Mouse (Mus musculus): ENCODE results near the gene Vrk1.

Vrk1 gene

DNA sequence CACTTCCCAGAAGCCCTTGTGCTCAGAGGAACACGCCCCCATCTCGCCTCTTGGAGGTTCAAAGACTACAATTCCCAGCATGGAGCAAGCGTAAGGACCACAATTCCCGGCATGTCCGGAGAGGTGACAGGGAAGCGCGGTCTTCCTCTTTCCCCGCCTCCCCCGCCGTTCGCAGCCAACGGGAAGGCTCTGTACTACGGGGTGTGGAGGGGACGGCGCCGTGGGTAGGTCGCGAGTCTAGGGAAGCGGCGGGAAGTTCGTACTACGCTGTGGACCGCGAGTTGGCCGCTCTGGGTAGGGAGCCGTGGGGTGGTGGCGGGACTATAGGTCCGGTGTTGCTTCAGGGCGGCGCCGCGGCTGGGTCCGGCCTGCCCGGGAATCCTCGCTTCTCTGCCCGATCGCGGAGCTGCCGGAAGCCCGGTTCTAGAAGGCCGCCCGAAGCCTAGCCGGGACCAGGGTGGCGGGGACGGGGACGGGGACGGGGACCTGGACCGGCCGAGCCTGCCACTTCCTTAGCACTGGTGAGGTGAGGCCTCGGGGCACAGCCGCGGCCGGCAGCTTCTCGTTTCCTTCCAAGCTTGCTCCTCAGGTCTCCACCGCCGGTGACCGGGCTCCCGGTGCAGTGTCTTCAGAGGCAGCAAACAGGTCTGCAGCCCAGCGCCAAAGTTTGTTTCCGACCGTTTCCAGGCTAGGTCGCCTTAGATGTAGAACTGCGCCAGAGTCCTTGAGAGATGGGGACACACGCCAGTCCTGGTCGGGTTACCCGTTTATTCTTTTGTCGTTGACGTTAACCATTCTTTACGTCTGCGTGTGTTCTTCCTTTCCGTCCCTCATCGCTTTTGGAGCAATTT lies at the start of gene Vrk1:
TSS of gene Vrk1 (plus strand) at position 164 of the 851 bp plus-strand sequence.
- peak; percentile 95 to 97 for DNase-seq

DNA sequence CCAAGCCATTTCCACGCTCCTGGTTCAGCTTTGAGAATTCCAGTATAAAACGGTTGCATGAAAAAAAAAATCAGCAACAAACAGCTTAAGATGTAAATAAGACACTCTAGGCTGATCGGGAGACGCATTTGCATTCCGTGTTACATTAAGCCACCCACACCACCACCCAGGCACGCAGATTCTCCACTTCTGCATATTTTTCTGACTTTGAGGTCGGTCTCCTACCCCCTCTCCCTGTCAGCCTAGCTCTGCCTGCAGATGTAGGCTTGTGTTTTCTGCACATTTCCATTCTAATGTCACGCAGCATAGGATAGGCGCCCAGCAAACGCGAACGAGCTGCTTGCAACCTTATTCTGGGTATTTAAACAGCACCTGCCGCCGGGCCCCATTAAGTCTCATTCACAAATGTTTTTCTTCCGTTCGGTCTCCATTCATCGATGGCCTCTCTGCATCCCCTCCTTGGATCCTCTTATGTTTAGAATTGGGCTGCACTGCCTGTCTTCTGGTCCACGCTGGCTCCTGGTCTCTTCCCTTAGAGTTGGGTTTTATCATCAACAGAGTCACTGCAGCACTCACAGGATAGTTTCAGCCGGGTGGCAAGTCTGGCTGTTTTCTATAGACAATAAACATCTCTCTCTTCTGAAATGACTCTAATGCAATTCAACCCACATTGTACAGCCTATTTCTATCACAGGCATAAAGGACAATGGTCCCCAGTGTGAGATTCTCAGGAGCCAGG lies 49.3 kb upstream of the Vrk1 start:
- DNase-seq, result no peak

DNA sequence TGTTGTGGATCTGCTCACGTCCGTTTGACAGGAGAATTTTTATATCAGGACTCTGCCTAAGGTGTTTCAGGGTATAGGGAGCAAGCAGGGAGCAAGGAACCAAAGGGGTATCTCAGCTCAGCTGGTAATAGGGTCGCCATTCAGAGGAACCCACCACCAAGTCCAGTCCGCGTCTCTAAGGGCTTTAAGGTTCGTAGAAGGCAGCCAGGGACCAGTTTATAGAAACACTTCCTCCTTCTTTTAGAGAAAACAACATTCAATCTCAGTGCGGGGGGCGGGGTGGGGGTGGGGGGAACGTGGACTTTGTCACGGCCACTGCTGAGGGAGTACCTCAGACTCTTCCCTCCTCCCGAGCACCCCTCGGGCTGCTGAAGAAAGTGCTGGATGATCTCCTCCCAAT lies 48.4 kb upstream of the Vrk1 start:
- DNase-seq, result no peak

DNA sequence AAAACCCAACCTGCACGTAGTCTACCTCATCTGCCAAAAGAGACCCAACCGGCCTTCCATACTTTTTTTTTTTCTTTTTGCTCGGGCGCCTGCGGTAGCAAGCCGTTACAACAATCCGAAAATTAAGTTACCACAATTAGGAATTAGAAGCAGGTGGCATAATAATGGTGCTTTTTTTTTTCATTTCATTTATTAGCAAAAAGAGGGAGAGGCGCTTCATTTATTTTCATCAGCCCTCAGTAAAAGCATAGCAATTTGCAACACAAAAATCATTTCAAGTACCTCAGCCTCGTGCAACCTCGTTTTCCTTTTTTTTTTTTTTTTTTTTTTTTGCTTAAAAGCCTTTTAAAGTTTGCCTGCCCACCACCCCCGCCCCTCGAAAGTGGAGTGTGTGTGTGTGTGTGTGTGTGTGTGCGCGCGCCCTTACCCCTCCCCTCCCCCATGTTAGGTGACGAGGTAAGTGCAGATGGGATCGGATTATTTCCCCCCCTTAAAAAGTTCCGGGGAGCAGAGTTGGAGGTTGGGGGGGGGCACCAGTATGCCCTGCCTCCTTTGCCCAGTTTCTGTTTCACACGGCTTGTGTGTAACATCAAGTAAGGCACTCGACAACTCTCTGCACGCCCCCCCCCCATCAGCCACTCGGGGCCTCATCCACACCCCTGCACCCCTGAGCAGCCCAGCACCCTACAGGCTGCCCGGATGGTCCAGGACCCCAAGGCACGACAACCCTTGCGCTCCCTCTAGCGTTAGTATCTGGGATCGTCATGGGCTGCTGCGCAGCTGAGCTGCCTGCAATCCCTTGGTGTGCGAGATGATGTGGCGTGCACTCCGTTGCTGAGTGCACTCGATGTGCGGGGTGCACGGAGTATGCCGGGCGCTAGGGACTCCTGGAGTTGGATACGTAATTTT lies 47.7 kb upstream of the Vrk1 start:
- peak; percentile 85 to 91 for DNase-seq

DNA sequence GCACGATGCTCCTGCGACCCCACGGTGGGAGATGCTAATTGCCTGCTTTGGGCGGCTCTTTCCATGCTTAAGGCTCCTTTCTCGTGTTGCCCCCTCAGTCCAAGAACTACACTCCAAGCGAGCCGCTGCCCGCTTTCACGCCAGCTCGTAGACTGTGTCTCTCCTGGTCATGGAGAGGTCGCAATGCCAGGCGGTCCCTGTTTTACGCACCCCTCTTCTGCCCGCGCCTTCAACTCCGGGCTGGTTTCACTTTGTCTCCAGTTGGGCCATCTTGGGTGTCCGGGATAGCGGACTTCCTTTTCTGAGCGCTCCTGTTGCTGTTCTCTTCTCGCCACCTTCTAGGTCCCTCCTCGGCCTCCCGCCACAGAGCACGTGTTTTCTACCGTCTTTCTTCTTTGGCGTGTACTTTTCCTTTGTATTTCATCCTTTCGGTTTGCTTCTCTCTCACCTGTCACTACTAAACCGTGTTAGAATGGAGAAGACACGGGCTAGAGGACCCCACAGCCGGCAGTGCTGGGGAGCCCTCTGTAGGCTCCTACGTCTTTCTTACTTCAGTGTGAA lies 46.9 kb upstream of the Vrk1 start:
- DNase-seq, result peak in 1 of 2 experiments; percentile 26

DNA sequence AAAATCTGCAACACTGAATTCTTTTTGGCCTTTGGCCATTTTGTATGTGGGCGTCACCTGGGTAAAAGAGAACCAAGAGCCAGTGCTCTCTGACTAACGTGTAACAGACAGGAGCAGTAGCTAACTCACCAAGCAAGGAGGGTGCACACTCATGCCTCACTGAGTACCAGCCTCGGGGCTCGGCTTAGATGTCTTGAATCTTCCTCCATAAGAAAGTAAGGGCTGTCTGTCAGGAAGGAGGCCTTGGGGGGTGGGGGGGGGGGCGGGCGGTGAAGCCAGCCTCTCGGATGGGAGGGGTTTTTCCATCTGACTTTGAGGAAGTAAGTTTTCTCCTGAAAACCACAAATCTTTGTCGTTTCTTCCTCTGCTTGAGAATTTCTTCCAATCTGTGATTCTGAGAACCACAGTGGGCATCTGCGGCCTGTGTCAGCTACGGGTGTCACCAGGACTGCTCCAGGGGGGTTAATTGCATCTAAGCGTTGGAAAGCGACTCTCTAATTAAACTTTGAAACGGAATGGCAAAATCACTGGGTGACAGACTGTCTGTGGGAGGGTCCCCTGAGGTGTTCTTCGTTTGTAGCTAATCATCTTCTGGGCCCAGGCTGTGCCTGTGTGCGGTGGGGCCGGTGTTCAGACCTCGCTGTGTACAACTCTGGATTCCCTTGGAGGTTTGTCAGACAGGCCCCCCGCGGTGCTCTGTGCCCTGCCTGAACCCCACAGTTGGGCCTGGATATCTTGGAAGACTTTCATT lies 43.0 kb upstream of the Vrk1 start:
- no peak for DNase-seq

DNA sequence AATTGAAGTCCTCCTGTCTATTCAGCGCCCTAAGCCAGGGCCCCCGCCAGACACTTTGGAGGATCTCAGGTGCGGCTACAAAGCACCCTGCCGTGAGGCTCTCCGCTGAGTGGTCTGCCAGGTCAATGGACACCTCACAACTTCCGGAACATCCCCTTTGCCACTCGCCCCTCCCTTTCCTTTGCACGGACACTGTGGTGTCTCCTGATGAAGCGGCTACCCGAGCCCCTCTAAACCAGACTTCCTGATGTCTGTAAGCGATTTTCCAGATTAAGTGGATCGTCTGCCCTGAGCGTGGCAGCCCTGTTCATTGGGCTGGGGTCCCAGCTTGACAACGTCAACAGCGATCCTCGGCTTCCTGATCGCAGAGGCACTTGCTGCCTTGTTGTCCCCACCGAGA lies 42.2 kb upstream of the Vrk1 start:
- no peak for DNase-seq

DNA sequence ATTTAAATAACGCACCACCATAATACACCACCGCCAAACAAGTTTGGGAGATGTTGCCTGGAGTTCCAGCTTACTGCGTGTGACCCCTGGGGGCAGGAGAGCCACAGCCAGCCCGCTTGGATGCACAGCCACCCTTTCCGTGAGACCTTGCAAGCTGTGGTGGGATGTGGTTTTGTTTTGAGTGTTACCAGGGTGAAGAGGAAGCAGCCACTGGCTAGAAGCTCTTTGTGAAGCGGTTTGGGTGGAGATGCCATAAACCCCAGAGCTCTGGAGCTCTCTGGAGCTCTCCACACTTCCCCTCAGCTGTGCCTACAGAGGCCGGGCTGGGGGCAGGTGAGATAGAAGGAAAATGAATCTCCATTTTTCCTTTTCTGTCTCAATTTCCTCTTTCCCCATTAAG lies 38.8 kb upstream of the Vrk1 start:
- DNase-seq, result no peak

DNA sequence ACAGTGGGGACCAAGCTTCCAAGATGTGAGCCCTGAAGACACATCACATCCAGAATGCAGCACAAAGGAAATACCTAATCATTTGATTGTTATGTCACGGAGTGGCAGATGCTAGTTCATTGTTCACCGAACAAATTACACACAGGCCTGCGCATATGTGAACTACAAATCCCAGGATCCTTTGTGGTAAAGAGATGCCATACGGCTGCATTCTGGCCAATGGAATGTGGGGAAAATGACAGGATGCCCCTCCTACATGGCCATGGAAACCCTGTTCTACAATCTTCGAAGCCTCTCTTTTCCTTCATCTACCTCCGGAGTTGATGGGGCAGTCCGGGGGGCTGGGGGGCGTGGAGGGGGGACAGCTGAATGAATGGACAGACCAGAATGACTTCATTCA lies 37.4 kb upstream of the Vrk1 start:
- DNase-seq, result no peak

DNA sequence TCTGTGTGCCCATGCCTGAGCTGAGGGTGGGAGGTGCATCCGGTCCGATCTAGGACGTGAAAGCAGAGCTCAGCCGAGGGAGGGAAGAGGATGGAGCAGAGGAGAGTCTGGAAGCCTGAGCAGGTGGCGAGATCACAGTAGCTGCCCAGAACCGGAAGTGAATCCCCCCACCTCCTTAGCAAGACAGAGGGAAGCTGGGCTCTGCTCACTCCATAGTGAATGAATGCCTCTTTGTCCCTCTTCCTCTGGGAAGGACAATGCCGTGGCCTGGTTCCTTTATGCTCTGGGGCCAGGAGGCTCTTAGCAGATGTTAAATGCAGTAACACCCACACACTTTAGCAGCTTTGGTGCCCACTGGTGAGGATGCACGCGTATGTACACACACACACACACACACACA lies 36.3 kb upstream of the Vrk1 start:
- no peak for DNase-seq

DNA sequence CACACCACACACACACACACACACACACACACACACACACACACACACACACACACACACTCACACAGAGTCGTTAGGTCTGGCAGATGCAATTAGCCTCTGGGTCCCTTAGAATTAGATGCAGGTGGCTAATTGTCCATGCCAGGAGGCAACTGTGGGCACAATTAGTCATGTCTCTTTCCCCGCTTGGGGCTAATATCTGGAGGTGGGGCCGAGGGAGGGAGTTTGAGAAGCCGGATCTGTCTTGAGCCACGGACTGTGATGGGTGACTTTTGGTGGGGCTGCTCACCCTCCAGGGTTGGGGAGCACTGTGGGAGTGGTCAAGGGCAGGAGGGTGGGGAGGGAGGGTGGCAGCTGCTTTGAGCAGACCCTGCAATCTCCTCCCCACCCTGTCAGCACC lies 35.9 kb upstream of the Vrk1 start:
- no peak for DNase-seq

DNA sequence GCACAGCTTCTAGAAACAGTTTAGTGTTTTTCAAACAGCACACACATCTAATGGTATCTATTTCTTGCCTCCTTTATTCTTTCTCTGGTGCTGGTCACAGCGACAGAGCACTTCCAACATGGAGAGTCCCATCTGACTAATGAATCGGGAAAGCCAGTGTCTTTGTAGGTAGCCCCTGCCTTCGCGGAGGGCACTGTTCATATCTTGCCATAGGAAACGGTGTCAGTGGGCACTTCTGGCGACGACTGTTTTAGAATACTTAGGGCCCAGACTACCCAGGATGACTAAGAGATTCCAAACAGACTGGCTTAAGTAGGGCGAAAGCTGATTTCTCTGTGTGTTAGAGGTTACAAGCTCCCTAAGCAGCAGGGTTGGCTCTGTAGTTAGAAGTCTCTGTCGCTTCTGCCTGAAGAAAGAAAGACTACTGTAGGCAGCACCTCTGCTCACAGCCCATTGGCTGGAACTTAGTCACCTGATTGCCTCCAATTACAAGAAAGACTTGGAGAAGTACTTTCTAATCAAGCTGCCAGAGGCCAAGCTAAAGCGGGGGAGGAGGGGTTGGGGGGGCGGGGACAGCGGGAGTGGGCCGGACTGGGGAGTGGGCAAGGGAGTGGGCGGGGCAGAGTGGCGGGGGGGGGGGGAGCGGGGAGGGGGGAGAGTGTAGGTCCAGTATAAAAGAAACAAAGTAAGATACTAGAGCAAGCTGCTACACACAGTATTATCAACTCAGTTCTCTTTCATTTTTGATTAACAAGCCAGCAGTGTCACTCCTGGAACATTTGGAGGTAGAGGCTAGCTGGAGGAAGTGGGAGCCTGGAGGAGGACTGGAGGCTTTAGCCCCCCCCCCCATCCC lies 28.7 kb upstream of the Vrk1 start:
- no peak for DNase-seq

DNA sequence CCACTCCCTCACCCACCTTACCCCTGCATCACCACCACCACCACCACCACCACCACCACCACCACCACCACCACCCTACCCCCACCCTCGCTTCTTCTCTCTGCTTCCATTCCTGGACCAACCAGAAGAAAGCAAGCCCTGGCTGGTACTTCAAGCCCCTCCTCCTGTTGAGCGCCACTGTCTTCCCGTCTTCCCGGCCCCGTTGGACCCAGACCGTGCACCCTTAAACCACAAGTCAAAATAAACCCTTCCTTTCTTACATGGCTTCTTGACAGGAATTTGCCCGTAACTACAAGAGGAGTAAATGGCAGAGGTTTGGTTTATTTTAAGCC lies 28.1 kb upstream of the Vrk1 start:
- DNase-seq, result no peak

DNA sequence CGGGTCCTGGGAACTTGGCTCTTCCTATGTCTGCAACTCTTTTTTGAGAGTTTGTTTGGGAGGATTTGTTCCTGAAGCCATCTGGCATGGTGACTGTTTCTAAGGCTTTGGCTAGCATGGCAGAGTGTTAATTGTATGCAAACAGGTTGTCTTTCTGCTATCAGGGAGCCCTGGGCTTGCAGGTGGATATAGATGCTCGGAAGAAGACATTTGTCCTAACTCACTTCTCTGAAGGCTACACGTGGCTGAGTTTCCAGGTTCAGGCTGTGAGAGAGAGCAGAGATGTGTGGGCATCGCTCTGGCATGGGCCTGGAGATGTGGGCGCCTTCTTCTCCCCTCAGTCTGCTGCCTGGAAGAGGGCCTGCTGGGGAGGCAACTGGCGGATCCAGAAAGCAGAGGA lies 27.4 kb upstream of the Vrk1 start:
- DNase-seq, result no peak

DNA sequence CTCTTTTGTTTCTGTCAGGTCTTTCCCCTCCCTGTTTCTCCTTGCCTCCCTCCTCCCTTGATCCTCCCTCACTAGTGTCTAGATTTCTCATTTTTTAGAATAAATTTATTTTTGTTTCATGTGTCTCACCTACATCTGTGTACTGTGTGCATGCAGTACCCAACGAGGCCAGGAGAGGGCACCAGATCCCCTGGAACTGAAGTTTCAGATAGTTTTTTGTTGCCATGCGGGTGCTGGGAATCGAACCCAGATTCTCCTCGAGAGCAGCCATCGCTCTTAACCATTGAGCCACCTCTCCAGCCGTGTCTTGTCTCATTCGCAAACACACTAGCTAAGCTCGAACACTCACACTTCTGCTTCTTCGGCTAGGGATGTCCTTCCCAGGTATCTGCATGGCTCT lies 26.5 kb upstream of the Vrk1 start:
- no peak for DNase-seq

DNA sequence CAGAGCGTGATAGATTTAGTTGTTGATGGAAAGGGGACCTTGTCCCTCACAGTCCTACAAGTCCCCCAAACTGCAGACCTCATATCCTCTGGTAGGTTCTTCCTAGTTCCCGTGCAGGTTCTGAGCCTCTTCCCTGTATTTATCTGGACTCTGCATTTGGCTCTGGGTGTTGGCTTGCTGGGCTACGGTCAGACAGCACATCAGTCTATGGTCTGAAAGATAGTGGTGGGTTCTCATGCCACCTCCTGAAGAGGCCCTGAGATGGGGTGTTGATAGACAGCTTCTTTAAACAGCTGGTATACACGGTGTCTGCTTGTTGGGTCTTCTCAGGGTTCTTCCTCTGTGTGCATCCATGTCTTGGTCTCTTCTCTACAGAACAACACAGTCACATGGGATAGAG lies 21.6 kb upstream of the Vrk1 start:
- DNase-seq, result no peak

DNA sequence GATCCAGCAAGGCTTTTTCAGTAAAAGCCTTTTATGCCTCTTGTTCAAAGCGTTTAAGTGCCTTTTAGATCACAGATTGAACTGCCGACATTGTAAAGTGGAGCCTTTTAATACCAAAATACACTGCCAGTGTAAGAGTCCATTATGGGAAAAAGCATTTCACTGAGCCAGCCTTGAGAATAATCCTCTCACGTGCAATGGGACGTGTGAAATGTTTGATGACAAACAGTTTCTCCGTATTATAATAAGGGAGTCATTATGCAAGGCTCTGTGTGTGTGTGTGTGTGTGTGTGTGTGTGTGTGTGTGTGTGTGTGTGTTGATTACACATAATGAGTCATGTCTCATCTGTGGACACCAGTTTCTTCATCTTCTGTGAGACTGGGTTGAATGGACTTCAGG lies 17.3 kb upstream of the Vrk1 start:
- no peak for DNase-seq

DNA sequence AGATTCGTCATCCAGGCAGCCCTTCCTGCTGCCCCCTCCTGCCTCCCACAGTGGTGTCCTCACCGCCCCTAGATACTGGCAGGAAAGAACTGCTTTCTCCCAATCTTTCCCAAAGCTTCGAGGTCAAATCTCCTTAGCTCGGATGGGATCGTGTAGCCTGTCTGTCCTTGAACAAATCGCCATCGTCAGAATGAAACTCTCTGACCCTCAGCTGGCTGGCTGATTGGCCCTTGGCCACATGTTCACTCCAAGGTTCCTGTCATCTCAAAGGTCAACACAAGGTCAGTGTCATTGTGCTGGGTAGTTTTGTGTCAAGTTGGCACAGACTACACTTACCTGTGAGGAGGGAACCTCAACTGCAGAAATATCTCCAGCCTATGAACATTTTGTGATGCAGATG lies 16.7 kb upstream of the Vrk1 start:
- DNase-seq, result no peak

DNA sequence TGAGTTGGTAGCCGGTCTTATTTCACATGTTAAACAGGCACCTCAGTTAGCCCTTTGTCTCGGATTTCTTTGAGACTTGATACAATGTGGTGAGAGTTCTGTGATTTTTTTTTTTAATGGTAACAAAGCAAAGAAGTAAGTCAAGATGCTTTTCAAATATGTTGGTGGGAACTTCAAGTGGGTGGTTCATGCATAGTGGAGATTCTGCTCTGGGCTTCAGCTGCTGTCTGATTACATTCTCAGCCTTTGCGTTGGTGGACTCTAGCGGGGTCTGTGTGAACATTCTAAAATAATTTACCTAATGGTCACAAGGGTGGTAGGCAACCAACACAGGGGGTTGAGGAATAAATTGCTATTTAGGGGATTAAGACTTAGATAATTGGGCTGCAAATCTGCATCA lies 14.1 kb upstream of the Vrk1 start:
- no peak for DNase-seq

DNA sequence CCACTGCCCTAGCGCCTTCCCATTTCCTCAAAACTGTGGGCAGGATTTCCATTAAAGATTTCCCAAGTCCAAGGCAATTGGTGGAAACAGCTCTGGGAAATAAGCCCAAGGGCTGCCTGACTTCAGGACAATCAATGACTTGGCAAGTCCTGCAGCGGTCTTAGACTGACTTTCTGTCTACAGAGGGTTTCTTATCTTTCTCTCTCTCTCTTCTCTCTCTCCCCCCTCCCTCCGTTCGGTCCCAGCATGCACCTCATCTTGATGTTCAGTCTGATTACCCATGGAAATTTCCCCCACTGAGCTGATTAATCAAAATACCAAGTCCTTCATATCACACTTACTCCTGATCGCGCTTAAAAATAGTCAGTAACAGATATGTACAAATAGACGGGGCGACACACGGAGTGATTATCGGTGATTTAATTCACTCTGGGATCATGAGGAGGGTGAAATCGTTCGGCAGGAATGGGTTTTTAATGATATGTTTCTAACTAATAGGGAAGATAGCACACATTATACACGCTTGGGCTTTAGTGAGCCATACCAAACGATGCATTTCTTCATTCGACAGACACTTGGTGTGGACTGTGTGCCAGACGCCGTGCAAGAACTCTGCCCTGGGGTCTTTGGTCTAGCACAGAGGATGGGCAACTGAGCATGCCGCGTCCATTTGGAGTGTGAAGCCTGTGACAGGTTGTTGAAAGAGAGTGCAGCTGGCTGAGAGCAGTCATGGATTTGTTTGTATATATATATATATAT lies 12.8 kb upstream of the Vrk1 start:
- no peak for DNase-seq

DNA sequence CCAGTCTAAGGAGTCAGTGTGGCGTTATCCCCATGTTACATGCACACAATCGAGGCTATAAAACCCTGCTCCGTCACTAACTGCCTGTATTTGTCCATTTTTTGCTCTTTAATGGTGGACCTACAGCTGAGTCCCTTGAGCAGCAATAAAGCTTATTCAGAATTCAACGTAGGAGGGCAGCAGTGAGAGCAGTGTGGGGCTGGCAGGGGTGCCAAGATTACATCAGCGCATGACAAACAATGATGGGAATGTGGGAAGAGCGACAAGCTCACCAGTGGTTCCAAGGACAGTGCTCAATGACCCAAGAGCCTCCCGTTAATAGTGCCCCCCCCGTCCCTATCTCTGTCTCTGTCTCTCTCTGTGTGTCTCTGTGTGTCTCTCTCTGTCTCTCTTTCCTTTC lies 8.3 kb upstream of the Vrk1 start:
- no peak for DNase-seq
